Mouse (Mus musculus): Measurements from ENCODE around the gene Adcy4. TPM values are rescaled to one million over a fixed set of nuclear protein-coding genes. Genes with fewer than 3 reads are reported as not detected.

The Adcy4 gene
- total and polyA plus RNA-seq, 2 experiments: 2.4 to 4.5 TPM

DNA sequence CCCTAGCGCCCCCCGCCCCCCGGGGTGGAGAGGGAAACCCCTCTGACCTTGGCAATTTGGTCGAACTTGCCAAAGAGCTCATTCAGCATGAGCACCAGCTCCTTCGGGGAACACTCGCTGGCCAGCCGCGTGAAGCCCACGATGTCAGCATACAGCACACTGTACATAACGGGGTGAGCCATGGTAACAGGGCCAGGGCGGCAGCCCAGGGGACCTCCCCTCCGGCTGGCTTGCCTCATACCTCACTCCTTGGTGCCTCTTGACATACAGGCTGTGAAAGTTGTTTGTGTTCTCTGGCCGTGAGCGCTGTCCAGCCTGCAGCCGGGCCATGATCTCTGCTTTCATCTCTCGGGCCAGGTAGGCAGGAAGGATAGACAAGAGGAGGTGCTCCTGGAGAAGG, 4.2 kb downstream of the Adcy4 start:
- Histone ChIP-seq H3K9ac (ENCODE audit: low read depth, low read length) (no peak overlapping the region), H3K27me3 (ENCODE audit: control insufficient read depth, insufficient read depth, low read length) (no peaks in the 10 kb centered on the region; the same call in 1 of the 2 replicates), H3K27ac (replicated peaks; ENCODE audit: insufficient read depth, low read depth, low read length) (no peak overlapping the region), H3K36me3 (ENCODE audit: control insufficient read depth, insufficient read depth, low read length) (no peaks in the 10 kb centered on the region), H3K4me1 (ENCODE audit: control insufficient read depth, insufficient read depth, low read length) (peaks cover 3% of the 10 kb centered on the region; the same call in 1 of the 2 replicates), H3K4me3 (ENCODE audit: insufficient read depth, low read depth, low read length) (no peak overlapping the region), H3K79me2 (ENCODE audit: control insufficient read depth, insufficient read depth, low read length) (no peaks in the 10 kb centered on the region)
- TF ChIP-seq CTCF (IDR thresholded peaks at IDR 0.05; ENCODE audit: low read depth, low read length) (no peak), POLR2A (IDR thresholded peaks at IDR 0.05; ENCODE audit: extremely low read depth, insufficient read depth, low read length) (no peak)
- DNase-seq (ENCODE audit: extremely low read depth, low read depth, low spot score): no peak
- WGBS: 59% methylated on average over 16 of the region's 16 CpGs

DNA sequence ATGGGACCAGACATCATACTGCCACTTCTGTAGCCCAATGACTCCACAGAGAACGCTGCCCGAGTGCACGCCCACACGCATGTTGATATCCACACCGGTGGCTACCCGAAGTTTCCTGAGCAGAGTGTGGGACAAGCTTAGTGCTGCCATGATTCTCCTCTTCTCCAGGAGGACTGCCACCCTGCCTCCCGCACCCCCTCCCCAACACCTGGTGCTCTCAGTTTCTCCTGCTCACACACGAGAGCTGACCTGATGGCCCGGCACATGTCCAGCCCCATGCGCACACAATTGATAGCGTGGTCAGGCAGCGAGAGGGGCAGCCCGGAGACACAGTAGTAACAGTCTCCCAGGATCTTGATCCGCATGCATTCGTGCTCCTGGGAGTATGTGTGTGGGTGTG, 5.2 kb downstream of the Adcy4 start:
- H3K79me2 ChIP-seq (ENCODE audit: control insufficient read depth, insufficient read depth, low read length): no peaks in the 10 kb centered on the region
- no peaks in the 10 kb centered on the region; the same call in 1 of the 2 replicates for H3K27me3 ChIP-seq (ENCODE audit: control insufficient read depth, insufficient read depth, low read length)
- H3K4me1 ChIP-seq (ENCODE audit: control insufficient read depth, insufficient read depth, low read length): peaks cover 3% of the 10 kb centered on the region; the same call in 1 of the 2 replicates
- no peak for TF ChIP-seq CTCF (IDR thresholded peaks at IDR 0.05; ENCODE audit: low read depth, low read length)
- TF ChIP-seq POLR2A (IDR thresholded peaks at IDR 0.05; ENCODE audit: extremely low read depth, insufficient read depth, low read length): no peak
- H3K27ac ChIP-seq (replicated peaks; ENCODE audit: insufficient read depth, low read depth, low read length): no peak overlapping the region
- no peak overlapping the region for H3K9ac ChIP-seq (ENCODE audit: low read depth, low read length)
- 90% methylated on average over 15 of the region's 15 CpGs for WGBS
- H3K36me3 ChIP-seq (ENCODE audit: control insufficient read depth, insufficient read depth, low read length): no peaks in the 10 kb centered on the region
- no peak for DNase-seq (ENCODE audit: extremely low read depth, low read depth, low spot score)
- H3K4me3 ChIP-seq (ENCODE audit: insufficient read depth, low read depth, low read length): no peak overlapping the region

DNA sequence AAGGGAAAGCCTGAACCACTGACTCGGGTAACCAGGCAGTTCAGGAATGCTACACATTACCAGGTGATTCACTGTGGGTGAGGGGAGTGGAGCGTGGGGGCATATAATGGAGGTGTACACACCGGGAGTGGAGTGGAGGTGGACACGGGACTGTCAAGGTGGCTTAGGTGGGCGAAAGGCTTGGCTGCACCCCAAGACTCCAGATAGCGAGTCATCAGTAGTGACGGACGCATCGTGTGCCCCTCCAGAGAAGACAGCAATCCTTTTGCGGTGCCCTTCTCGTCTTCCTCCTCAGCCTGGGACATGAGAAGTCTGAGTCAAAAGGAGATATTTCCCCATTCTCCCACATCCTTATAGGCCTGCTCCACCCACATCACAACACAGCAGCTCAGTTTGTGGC, 6.1 kb downstream of the Adcy4 start:
- WGBS: 88% methylated on average over 11 of the region's 11 CpGs
- Histone ChIP-seq H3K27ac (replicated peaks; ENCODE audit: insufficient read depth, low read depth, low read length) (no peak overlapping the region), H3K36me3 (ENCODE audit: control insufficient read depth, insufficient read depth, low read length) (no peaks in the 10 kb centered on the region), H3K4me3 (ENCODE audit: insufficient read depth, low read depth, low read length) (no peak overlapping the region), H3K79me2 (ENCODE audit: control insufficient read depth, insufficient read depth, low read length) (no peaks in the 10 kb centered on the region), H3K27me3 (ENCODE audit: control insufficient read depth, insufficient read depth, low read length) (no peaks in the 10 kb centered on the region; the same call in 1 of the 2 replicates), H3K9ac (ENCODE audit: low read depth, low read length) (no peak overlapping the region), H3K4me1 (ENCODE audit: control insufficient read depth, insufficient read depth, low read length) (peaks cover 3% of the 10 kb centered on the region; the same call in 1 of the 2 replicates)
- peak; percentile 6 for DNase-seq (ENCODE audit: extremely low read depth, low read depth, low spot score)
- TF ChIP-seq CTCF (IDR thresholded peaks at IDR 0.05; ENCODE audit: low read depth, low read length) (no peak), POLR2A (IDR thresholded peaks at IDR 0.05; ENCODE audit: extremely low read depth, insufficient read depth, low read length) (no peak)

DNA sequence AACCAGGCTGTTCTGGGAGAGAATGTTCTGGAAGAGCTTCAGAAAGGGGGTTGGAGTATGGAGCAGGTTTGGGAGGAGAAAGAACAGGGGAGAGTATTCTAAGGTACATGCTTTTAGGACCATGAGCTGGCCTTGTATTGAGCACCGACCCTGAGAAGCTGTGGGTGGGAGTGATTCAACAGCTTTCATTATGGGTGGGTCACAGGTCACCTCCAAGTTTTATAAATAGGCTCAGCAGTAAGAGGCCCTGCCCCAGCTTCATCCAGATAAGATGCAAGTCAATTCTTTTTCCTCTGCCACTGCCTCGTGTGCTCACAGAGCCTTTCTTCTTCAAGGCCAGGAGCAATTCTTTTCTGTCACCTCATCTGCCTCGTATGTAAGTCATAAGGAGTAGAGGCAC, 6.7 kb downstream of the Adcy4 start:
- no peaks in the 10 kb centered on the region for H3K79me2 ChIP-seq (ENCODE audit: control insufficient read depth, insufficient read depth, low read length)
- no peaks in the 10 kb centered on the region for H3K36me3 ChIP-seq (ENCODE audit: control insufficient read depth, insufficient read depth, low read length)
- no peak overlapping the region for H3K27ac ChIP-seq (replicated peaks; ENCODE audit: insufficient read depth, low read depth, low read length)
- no peak for DNase-seq (ENCODE audit: extremely low read depth, low read depth, low spot score)
- 52% methylated on average over 3 of the region's 3 CpGs for WGBS
- H3K4me3 ChIP-seq (ENCODE audit: insufficient read depth, low read depth, low read length): no peak overlapping the region
- H3K9ac ChIP-seq (ENCODE audit: low read depth, low read length): no peak overlapping the region
- H3K27me3 ChIP-seq (ENCODE audit: control insufficient read depth, insufficient read depth, low read length): no peaks in the 10 kb centered on the region; the same call in 1 of the 2 replicates
- TF ChIP-seq POLR2A (IDR thresholded peaks at IDR 0.05; ENCODE audit: extremely low read depth, insufficient read depth, low read length) (no peak), CTCF (IDR thresholded peaks at IDR 0.05; ENCODE audit: low read depth, low read length) (no peak)
- peaks cover 3% of the 10 kb centered on the region; the same call in 1 of the 2 replicates for H3K4me1 ChIP-seq (ENCODE audit: control insufficient read depth, insufficient read depth, low read length)

DNA sequence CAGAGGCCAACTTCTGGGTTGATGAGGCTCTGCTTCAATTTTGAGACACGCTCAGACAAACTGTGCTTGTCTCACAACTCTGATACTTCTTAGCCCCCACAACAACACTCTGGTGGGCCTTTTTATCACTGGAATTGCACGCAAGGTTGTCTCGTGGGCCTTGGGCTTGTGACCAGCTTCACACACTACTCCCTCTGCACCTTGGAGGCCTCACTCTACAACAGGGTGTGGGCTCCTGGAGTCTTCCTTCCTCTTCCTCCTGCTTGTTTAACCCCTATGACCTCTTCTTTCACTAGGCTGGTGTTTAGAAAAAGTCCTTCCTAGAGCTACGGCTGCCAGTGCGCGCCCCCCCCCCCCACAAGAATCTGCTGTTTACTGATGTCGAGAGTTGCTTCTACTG, 7.2 kb downstream of the Adcy4 start:
- WGBS: 64% methylated on average over 7 of the region's 7 CpGs
- H3K9ac ChIP-seq (ENCODE audit: low read depth, low read length): no peak overlapping the region
- no peaks in the 10 kb centered on the region; the same call in 1 of the 2 replicates for H3K27me3 ChIP-seq (ENCODE audit: control insufficient read depth, insufficient read depth, low read length)
- H3K79me2 ChIP-seq (ENCODE audit: control insufficient read depth, insufficient read depth, low read length): no peaks in the 10 kb centered on the region
- TF ChIP-seq POLR2A (IDR thresholded peaks at IDR 0.05; ENCODE audit: extremely low read depth, insufficient read depth, low read length) (no peak), CTCF (IDR thresholded peaks at IDR 0.05; ENCODE audit: low read depth, low read length) (no peak)
- H3K4me3 ChIP-seq (ENCODE audit: insufficient read depth, low read depth, low read length): no peak overlapping the region
- peaks cover 3% of the 10 kb centered on the region; the same call in 1 of the 2 replicates for H3K4me1 ChIP-seq (ENCODE audit: control insufficient read depth, insufficient read depth, low read length)
- no peaks in the 10 kb centered on the region for H3K36me3 ChIP-seq (ENCODE audit: control insufficient read depth, insufficient read depth, low read length)
- H3K27ac ChIP-seq (replicated peaks; ENCODE audit: insufficient read depth, low read depth, low read length): no peak overlapping the region
- DNase-seq (ENCODE audit: extremely low read depth, low read depth, low spot score): no peak

DNA sequence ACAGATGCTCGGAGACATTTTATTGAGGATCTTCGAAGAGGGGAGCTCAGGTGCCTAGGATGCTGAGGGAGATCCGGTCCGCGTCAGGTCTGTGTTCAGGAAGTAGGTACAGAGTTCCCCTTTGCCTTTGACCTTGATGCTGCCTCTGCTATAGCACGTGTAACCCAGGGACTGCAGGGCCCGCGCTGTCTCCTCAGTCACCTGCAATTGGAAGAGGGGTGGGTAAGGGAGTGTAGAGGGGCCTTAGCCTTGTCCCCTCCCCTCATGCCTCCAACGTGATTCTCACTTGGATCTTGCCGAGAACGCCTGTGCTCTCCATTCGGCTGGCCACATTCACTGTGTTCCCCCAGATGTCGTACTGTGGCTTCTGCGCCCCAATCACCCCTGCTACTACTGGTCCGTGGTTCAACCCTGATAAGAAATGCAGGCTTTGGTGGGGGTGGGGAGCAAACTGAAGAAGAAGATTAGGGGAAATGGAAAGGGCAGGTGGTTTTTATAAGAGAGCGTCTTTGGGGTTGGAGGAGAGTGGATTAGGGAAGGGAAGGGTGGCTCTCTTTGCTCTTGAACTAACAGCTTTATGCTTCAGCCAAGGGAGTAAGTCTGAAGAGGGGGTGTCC, 14.7 kb downstream of the Adcy4 start:
- H3K36me3 ChIP-seq (ENCODE audit: control insufficient read depth, insufficient read depth, low read length): no peaks in the 10 kb centered on the region
- H3K79me2 ChIP-seq (ENCODE audit: control insufficient read depth, insufficient read depth, low read length): no peaks in the 10 kb centered on the region
- 0 out of 2 replicates have a peak, but pooled peaks cover 2% of the 10 kb centered on the region for H3K27me3 ChIP-seq (ENCODE audit: control insufficient read depth, insufficient read depth, low read length)
- no peak overlapping the region for H3K4me3 ChIP-seq (ENCODE audit: insufficient read depth, low read depth, low read length)
- 0 out of 2 replicates have a peak, but pooled peaks cover 6% of the 10 kb centered on the region for H3K4me1 ChIP-seq (ENCODE audit: control insufficient read depth, insufficient read depth, low read length)
- no peak for DNase-seq (ENCODE audit: extremely low read depth, low read depth, low spot score)
- WGBS: 75% methylated on average over 16 of the region's 16 CpGs
- no peak overlapping the region for H3K27ac ChIP-seq (replicated peaks; ENCODE audit: insufficient read depth, low read depth, low read length)
- no peak for TF ChIP-seq POLR2A (IDR thresholded peaks at IDR 0.05; ENCODE audit: extremely low read depth, insufficient read depth, low read length)
- no peak for TF ChIP-seq CTCF (IDR thresholded peaks at IDR 0.05; ENCODE audit: low read depth, low read length)
- H3K9ac ChIP-seq (ENCODE audit: low read depth, low read length): no peak overlapping the region

Measured in liver, adult 2 months (tissue).